Mouse (Mus musculus) cerebellum, postnatal 14 days (tissue): ENCODE measurements at regions not wholly inside any gene's neighbourhood (a gene's known extent, or its start where the extent isn't known, plus 50 kb on each side); places are given as distances from the start of the nearest gene placed in this dataset.

ENCODE experiments used
- DNase-seq, 2 experiments: peaks; one replicate each; pipeline ENCODE4 v3.0.0; 2021; ENCODE audit warnings: mixed read lengths in 2 of 2

- DNase-seq: no peak
Measured at GRCm38 (mm10) chr9:93509646-93510045, 967.6 kb downstream of the Plod2 start.

- no peak for DNase-seq
Measured at GRCm38 (mm10) chr9:93524055-93524454, 982.0 kb downstream of the Plod2 start.

GRCm38 (mm10) chr9:93525132-93525531 lies 983.1 kb downstream of the Plod2 start:
- DNase-seq: no peak

- peak; percentile 61 to 69 for DNase-seq
Measured at GRCm38 (mm10) chr9:93530646-93531320, 988.8 kb downstream of the Plod2 start.
